Mouse (Mus musculus) forebrain, embryonic 11.5 days (tissue): ENCODE results near the gene Lcn12. TPM values are rescaled to one million over a fixed set of nuclear protein-coding genes. Genes with fewer than 3 reads are reported as not detected.

Source experiments
- ATAC-seq: fragments of 200-750 bp; cut with Nextera tagmentation; replicated peaks from 2 replicates; pipeline ENCODE4 v1.8.0; 2017; ENCODE audit warnings: moderate TSS enrichment; ENCODE audit not compliant: low FRiP score
- DNase-seq: peaks from one replicate; pipeline ENCODE4 v3.0.0-alpha.2; 2017; ENCODE audit warnings: low spot score
- H3K27ac ChIP-seq: fragments of 300-500 bp; sonication (generic); 2 replicates; pipeline ENCODE4 v1.5.1; 2014; ENCODE audit warnings: low read depth, low read length
- H3K27me3 ChIP-seq: fragments of 300-500 bp; sonication (generic); 2 replicates; pipeline ENCODE4 v1.6.1; 2014; ENCODE audit warnings: mild to moderate bottlenecking, low read length, mixed read lengths; ENCODE audit not compliant: control insufficient read depth, insufficient read depth
- H3K36me3 ChIP-seq: fragments of 300-500 bp; sonication (generic); 2 replicates; pipeline ENCODE4 v1.6.1; 2014; ENCODE audit warnings: mild to moderate bottlenecking, low read length, moderate library complexity, mixed read lengths; ENCODE audit not compliant: control insufficient read depth, insufficient read depth
- H3K4me1 ChIP-seq: fragments of 300-500 bp; sonication (generic); replicated peaks from 2 replicates; pipeline ENCODE4 v1.6.1; 2014; ENCODE audit warnings: low read length, mixed read lengths; ENCODE audit not compliant: control insufficient read depth, insufficient read depth
- H3K4me2 ChIP-seq: fragments of 300-500 bp; sonication (generic); 2 replicates; pipeline ENCODE4 v1.6.1; 2014; ENCODE audit warnings: low read depth, mild to moderate bottlenecking, low read length, moderate library complexity, mixed read lengths; ENCODE audit not compliant: severe bottlenecking
- H3K4me3 ChIP-seq: fragments of 300-500 bp; sonication (generic); 2 replicates; pipeline ENCODE4 v1.5.1; 2014; ENCODE audit warnings: low read depth, low read length
- H3K9ac ChIP-seq: fragments of 300-500 bp; sonication (generic); 2 replicates; pipeline ENCODE4 v1.6.1; 2014; ENCODE audit warnings: low read length
- H3K9me3 ChIP-seq: fragments of 300-500 bp; sonication (generic); 2 replicates; pipeline ENCODE4 v1.6.1; 2016; ENCODE audit warnings: low read length, mixed read lengths; ENCODE audit not compliant: control insufficient read depth
- WGBS: fragments of 180-500 bp; shearing (Covaris S2); extraction: QIAGEN DNeasy Blood & Tissue Kit; methylation state at CpG from one replicate; pipeline ENCODE4 v1.1.7; 2014; 5-methylcytosine and 5-hydroxymethylcytosine counted together
- polyA plus RNA-seq: library from polyadenylated mRNA; unstranded; fragments of >200 nt; fragmentation: Nextera tagmentation; extraction: Ambion mirVana; gene quantifications from 2 replicates; pipeline ENCODE4 v1.2.1, GENCODE M21; 2014

The Lcn12 gene
- polyA plus RNA-seq, 1 experiment from 2014 or later: not detected

DNA sequence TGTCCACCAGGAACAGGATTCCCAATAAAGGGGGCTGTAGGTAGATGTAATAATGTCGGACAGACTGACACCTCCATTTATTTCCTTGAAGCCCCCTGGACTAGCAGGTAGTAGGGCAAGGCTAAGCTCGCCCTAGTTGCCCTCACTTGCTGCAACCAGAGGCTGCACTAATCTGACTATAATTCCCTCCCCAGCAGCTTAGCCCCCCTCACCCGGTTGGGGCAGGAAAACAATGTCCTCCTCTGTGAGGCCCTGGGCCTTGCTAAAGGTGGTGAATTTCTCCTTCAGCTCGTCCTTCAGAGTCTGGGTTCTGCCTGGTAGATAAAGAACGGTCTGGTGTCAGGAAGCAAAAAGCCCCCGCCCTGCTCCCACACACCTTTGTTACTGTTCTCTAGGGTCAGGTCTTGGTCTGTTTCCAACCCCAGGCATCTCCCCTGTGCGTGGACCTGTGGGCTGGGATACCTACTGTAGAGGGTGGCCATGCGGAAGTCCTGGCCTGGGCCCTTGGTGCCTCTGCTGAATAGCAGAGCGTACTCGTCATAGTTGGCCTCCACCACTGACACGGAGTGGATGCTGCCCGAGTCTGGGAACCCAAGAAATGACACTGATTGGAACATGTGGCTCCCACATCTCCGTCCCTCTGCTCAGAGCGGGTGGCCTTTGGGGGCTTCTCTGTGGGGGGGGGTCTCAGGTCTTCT is 26.0 kb downstream of the Lcn12 start:
- no peak for ATAC-seq
- Histone ChIP-seq H3K27me3 (no peaks in the 10 kb centered on the region), H3K4me2 (no peak overlapping the region), H3K9ac (no peak overlapping the region), H3K9me3 (no peaks in the 10 kb centered on the region), H3K36me3 (no peaks in the 10 kb centered on the region), H3K4me3 (no peak overlapping the region), H3K27ac (no peak overlapping the region), H3K4me1 (no peaks in the 10 kb centered on the region)
- no peak for DNase-seq
- 74% methylated on average over 14 of the region's 14 CpGs for WGBS

DNA sequence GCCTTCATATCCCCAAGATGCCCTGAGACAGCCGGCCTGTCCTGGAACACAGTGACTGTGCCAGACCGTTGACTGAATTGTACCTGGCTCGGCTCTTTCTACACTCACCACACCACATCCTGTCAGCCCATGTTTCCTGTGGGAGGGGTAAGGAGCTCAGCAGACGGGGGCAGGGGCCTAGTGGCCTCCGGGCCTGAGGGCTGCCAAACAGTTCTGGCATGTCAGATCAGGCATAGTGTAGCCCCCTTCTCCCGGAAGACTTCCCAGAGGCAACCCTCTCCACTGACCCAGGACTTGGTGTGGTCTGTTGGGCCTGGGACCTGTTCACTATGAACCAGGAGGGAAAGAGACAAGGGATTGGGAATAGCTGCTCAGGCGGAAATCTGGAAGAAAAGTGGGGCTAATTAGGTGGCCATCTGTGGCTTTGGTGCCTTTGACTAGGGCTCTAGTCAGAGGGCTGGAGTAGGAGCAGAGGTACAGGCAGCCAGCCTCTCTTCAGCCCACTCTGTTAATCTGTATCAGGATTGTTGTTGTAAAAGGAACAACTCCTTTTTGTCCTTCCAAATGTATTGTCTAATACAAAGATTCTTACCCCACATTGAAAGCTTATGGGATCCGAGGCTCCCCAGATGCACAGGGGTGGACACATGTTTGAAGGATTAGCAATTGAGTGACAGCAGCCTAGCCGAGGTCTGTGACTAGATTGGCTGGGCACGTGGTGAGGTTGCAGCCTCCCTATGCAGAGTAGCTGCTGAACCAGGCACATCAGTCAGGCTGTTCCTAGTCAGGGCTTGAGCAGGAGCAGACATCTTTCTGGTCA is 27.7 kb downstream of the Lcn12 start:
- no peak overlapping the region for H3K27ac ChIP-seq
- H3K4me1 ChIP-seq: no peaks in the 10 kb centered on the region
- H3K9ac ChIP-seq: no peak overlapping the region
- H3K36me3 ChIP-seq: no peaks in the 10 kb centered on the region
- no peak overlapping the region for H3K4me2 ChIP-seq
- H3K27me3 ChIP-seq: no peaks in the 10 kb centered on the region
- 33% methylated on average over 10 of the region's 10 CpGs for WGBS
- no peaks in the 10 kb centered on the region for H3K9me3 ChIP-seq
- no peak overlapping the region for H3K4me3 ChIP-seq
- DNase-seq (no peak), ATAC-seq (0 out of 2 replicates have a peak, but pooled peaks have one; percentile 47)

DNA sequence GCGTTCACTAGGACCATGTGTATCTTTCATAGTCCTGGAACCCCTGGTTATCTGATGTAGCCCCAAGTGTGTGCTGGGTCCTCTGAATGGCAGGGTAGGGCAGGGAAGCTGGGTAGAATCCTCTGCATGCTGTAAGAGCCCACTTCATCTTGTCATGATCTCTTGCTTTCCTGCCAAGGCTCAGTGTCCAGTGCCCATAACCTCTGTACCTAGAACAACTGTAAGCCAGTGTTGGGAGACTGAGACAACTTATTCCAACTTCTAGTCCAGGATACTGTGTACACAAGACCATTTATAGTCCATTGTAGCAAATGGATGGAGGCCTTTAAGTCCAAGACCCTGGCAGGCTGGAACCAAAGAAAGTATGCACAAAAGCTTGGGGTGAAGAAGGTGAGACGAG is 28.5 kb downstream of the Lcn12 start:
- Histone ChIP-seq H3K27ac (no peak overlapping the region), H3K9ac (no peak overlapping the region), H3K4me1 (peaks cover 2% of the 10 kb centered on the region; the same call in 1 of the 2 replicates), H3K36me3 (no peaks in the 10 kb centered on the region), H3K27me3 (no peaks in the 10 kb centered on the region), H3K9me3 (no peaks in the 10 kb centered on the region), H3K4me2 (no peak overlapping the region), H3K4me3 (no peak overlapping the region)
- 88% methylated on average over 2 of the region's 2 CpGs for WGBS
- ATAC-seq (no peak), DNase-seq (no peak)

DNA sequence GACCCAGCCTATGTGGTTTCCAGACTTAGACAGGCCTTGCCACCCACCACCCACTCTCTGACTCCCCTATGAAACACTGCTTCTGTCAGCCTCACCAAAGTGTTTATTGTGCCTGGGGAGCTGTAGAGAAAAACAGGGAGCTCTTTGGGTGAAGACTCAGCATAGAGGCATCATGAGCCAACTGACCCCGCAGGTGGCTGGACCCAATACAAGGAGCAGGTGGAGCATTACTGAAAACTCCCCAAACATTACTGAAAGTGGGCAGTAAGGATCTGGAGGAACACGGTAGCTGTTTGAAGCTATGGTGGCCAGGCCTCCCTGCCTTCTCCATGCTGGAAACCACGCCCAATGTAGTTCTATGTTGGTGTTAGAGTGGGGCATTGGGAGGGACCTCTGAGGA is 30.1 kb downstream of the Lcn12 start:
- Histone ChIP-seq H3K9me3 (no peaks in the 10 kb centered on the region), H3K36me3 (no peaks in the 10 kb centered on the region; the same call in 1 of the 2 replicates), H3K4me3 (no peak overlapping the region), H3K4me2 (no peak overlapping the region), H3K27ac (no peak overlapping the region), H3K9ac (no peak overlapping the region), H3K27me3 (no peaks in the 10 kb centered on the region), H3K4me1 (peaks cover 6% of the 10 kb centered on the region; the same call in 1 of the 2 replicates)
- WGBS: 92% methylated on average over 3 of the region's 3 CpGs
- DNase-seq: no peak
- no peak for ATAC-seq

DNA sequence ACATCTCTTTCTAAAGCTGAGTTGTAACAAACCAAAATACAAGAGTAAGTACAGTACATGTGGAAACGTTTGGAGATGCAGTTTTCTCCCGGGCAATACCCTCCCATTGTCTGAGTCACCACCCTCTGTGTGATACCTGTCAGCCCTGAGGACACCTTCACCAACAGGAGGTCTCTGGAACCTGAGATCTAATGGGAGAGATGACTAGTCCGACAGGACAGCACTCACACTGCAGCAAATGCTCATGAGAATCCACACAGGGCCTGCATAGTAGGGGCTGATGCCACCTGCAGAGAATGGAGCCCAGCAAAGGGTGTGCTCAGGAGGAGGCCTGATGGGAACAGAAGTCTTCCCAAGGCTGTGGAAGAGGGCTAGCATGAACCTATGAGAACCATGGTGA is 32.3 kb downstream of the Lcn12 start:
- DNase-seq (no peak), ATAC-seq (0 out of 2 replicates have a peak, but pooled peaks have one; percentile 19)
- 30% methylated on average over 3 of the region's 3 CpGs for WGBS
- Histone ChIP-seq H3K4me2 (peak overlapping the region; percentile 89), H3K36me3 (no peaks in the 10 kb centered on the region; the same call in 1 of the 2 replicates), H3K4me1 (peaks cover 6% of the 10 kb centered on the region; the same call in 1 of the 2 replicates), H3K27me3 (no peaks in the 10 kb centered on the region), H3K4me3 (peak overlapping the region; percentile 72), H3K9ac (peak overlapping the region; percentile 45; the same call in 1 of the 2 replicates), H3K9me3 (no peaks in the 10 kb centered on the region), H3K27ac (no peak overlapping the region; the same call in 1 of the 2 replicates)

DNA sequence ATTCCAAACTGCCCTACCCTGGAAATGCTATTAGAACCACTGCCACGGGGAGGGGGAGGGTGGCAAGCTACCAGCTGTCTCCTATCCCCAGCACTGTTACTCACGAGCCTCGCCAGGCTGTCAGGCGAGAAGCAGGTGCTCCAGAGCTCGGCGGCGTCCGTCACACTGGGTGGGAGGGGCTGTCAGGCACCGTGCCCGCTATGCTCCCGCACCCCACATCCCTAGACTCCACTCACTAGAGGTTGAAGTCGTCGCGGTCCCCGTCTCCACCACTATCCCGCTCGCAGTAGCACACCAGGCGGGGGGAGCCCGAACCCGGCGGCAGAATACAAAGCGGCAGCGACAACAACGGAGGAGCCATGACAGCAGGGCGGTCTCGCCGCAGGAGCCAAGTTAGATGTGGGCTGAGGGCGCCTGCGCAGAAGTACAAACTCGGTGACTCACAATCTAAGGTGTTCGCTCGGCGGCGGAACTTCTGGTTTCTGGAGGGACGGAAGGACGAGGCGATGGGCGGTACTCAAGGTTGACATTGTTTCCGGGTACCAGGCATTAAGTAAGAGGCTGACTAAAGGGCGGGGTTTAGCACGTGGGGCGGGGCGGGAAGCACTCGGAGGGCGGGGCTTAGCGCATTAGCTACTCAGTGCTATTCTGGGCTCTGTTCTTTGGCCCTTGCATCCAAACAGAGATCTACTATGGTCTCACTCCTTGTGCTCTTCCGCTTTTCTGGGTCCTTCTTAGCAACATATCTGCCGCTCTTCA is 33.0 kb downstream of the Lcn12 start, which contains the start of gene Paxx:
Gene Paxx, minus strand, starts transcription at position 544 of the 759 bp plus-strand sequence.
- no peaks in the 10 kb centered on the region; the same call in 1 of the 2 replicates for H3K36me3 ChIP-seq
- H3K4me3 ChIP-seq: peak within 1 kb of the TSS; percentile 72
- peak; percentile 86 for ATAC-seq
- peak within 1 kb of the TSS; percentile 77 for H3K9ac ChIP-seq
- H3K27ac ChIP-seq: peak within 1 kb of the TSS; percentile 78
- DNase-seq: peak; percentile 93
- peaks cover 6% of the 10 kb centered on the region; the same call in 1 of the 2 replicates for H3K4me1 ChIP-seq
- no peaks in the 10 kb centered on the region for H3K9me3 ChIP-seq
- H3K4me2 ChIP-seq: peak within 1 kb of the TSS; percentile 89
- WGBS: under 1% methylated on average over 48 of the region's 48 CpGs
- no peaks in the 10 kb centered on the region for H3K27me3 ChIP-seq

DNA sequence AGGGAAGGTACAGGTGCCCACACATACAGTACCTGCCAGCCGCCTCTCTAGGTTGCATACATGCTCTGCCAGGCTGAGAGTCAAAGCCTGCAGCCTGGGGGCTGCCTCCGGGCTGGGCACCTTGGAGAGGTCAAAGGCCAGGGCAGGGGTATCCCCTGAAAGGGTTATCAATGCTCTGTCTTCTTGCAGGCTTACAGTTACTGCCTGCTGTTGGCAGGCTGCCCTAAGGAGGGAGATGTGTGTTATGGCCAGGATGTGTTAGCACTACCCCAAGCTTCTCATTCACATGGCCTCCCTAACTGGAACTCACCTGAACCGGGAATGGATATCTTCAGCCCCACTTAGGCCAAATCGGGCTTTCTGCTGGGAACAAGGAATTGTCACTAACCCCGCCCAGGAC is 33.6 kb downstream of the Lcn12 start:
- no peak for DNase-seq
- Histone ChIP-seq H3K36me3 (no peaks in the 10 kb centered on the region; the same call in 1 of the 2 replicates), H3K27me3 (no peaks in the 10 kb centered on the region), H3K4me1 (peaks cover 6% of the 10 kb centered on the region; the same call in 1 of the 2 replicates), H3K9ac (peak overlapping the region; percentile 77), H3K4me3 (peak overlapping the region; percentile 72), H3K9me3 (no peaks in the 10 kb centered on the region), H3K27ac (peak overlapping the region; percentile 78), H3K4me2 (peak overlapping the region; percentile 89)
- 44% methylated on average over 5 of the region's 5 CpGs for WGBS
- ATAC-seq: peak; percentile 19; the same call in 1 of the 2 replicates

DNA sequence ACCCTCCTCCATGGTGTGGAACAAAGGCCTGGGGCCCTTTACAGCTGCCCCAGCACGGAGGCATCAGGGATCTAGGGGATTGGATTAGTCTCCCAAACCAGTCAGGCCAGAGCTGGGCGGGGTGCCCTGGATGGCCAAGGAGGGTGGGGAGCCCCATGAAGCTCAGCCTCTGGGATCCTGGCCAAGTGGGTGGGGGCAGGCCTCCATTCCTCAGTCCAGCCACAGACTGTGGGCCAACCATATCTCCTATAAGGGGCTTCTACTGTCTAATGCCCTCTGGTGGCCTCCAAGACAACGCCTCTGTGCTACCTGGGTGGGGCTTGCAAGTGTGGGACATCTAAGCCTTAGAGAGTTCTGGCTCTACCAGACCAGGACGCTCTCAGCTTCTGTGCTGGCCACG is 34.8 kb downstream of the Lcn12 start:
- H3K4me1 ChIP-seq: peaks cover 6% of the 10 kb centered on the region; the same call in 1 of the 2 replicates
- 80% methylated on average over 5 of the region's 5 CpGs for WGBS
- no peak overlapping the region for H3K4me2 ChIP-seq
- H3K4me3 ChIP-seq: no peak overlapping the region
- H3K9ac ChIP-seq: no peak overlapping the region
- DNase-seq: no peak
- no peak for ATAC-seq
- no peak overlapping the region for H3K27ac ChIP-seq
- no peaks in the 10 kb centered on the region for H3K9me3 ChIP-seq
- H3K36me3 ChIP-seq: no peaks in the 10 kb centered on the region; the same call in 1 of the 2 replicates
- H3K27me3 ChIP-seq: no peaks in the 10 kb centered on the region
